Mouse (Mus musculus): Measurements from ENCODE around the gene Gatad2a.

Gatad2a gene

GRCm38 (mm10) chr8:69895772-69896451, 100.3 kb downstream of the Gatad2a start:
- no peak for DNase-seq

GRCm38 (mm10) chr8:69894836-69895332, 101.3 kb downstream of the Gatad2a start:
- DNase-seq = no peak

GRCm38 (mm10) chr8:69893863-69894262, 102.3 kb downstream of the Gatad2a start:
- peak; percentile 44 for DNase-seq

GRCm38 (mm10) chr8:69890813-69891241, 105.4 kb downstream of the Gatad2a start:
- no peak for DNase-seq

- no peak for DNase-seq
Observed at GRCm38 (mm10) chr8:69888902-69889301, 107.3 kb downstream of the Gatad2a start.

- DNase-seq = no peak
Observed at GRCm38 (mm10) chr8:69888244-69888866, 107.8 kb downstream of the Gatad2a start.

GRCm38 (mm10) chr8:69887289-69888243, 108.6 kb downstream of the Gatad2a start, which contains the start of gene Cilp2:
Gene Cilp2 (minus strand): TSS chr8:69887687.
- DNase-seq = no peak

- no peak for DNase-seq
Observed at GRCm38 (mm10) chr8:69884141-69884540, 112.0 kb downstream of the Gatad2a start.

GRCm38 (mm10) chr8:69882833-69883600, 113.2 kb downstream of the Gatad2a start:
- DNase-seq = no peak

- no peak for DNase-seq
Observed at GRCm38 (mm10) chr8:69882021-69882756, 114.0 kb downstream of the Gatad2a start.

- DNase-seq = no peak
Observed at GRCm38 (mm10) chr8:69881261-69881865, 114.8 kb downstream of the Gatad2a start.

GRCm38 (mm10) chr8:69880841-69881240, 115.3 kb downstream of the Gatad2a start:
- no peak for DNase-seq

GRCm38 (mm10) chr8:69879678-69880077, 116.5 kb downstream of the Gatad2a start:
- DNase-seq = no peak

- no peak for DNase-seq
Observed at GRCm38 (mm10) chr8:69877992-69878391, 118.2 kb downstream of the Gatad2a start.

GRCm38 (mm10) chr8:69877396-69877795, 118.8 kb downstream of the Gatad2a start:
- DNase-seq = no peak

GRCm38 (mm10) chr8:69876967-69877366, 119.2 kb downstream of the Gatad2a start:
- DNase-seq = no peak

- no peak for DNase-seq
Observed at GRCm38 (mm10) chr8:69876097-69876496, 120.1 kb downstream of the Gatad2a start.

GRCm38 (mm10) chr8:69874654-69875053, 121.5 kb downstream of the Gatad2a start:
- DNase-seq = no peak

GRCm38 (mm10) chr8:69874155-69874554, 122.0 kb downstream of the Gatad2a start:
- peak; percentile 56 for DNase-seq

- no peak for DNase-seq
Observed at GRCm38 (mm10) chr8:69870907-69871306, 125.3 kb downstream of the Gatad2a start.

All from cerebellum, adult 11 months (tissue).